Mouse (Mus musculus) left cerebral cortex, adult 18-20 months (tissue): ENCODE data around the gene Akr1cl. TPM values are rescaled to one million over a fixed set of nuclear protein-coding genes. Genes with fewer than 3 reads are reported as not detected.
"Not testable (repeated sequence)": the region's sequence is repeated elsewhere in the genome, so short reads cannot be mapped to it uniquely, and the experiment has no call there.

Source experiments
- DNase-seq, 2 experiments: peaks; one replicate each; pipeline ENCODE4 v3.0.0; 2021 to 2022; ENCODE audit warnings: low spot score in 2 of 2, mixed read lengths in 1 of 2
- long read RNA-seq, 2 experiments: library from polyadenylated mRNA; stranded (forward); transcript quantifications; one replicate each; pipeline ENCODE4 v2.0.0; 2021
- total RNA-seq, 2 experiments: library from RNA; stranded (reverse); gene quantifications; 2 replicates each; pipeline ENCODE4 v1.2.3; 2021

The Akr1cl gene
- total RNA-seq: not detected
- long read RNA-seq, experiment 1: 0 reads
- long read RNA-seq, experiment 2: 0 reads

DNA sequence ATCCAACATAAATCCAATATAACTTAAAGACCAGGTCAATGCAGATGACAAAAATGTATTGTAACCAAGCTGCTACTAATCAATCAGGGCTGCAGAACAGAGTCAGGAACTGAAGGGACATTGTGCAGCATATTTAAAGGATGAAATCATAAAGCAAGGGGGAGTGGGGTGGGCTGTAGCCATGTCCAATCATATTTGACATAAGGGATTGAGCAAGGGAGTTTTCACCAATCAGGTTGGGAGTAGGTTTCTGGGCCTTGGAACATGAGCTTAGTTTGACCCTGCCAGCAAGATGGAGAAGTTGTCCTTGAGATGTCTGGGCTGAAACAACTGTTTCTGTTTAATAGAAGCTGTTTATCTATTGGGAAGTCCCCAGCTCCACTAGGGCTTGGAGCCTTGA lies at the start of gene Akr1cl:
Gene Akr1cl (minus strand): TSS at position 119 of the 400 bp plus-strand sequence.
- DNase-seq: no peak

DNA sequence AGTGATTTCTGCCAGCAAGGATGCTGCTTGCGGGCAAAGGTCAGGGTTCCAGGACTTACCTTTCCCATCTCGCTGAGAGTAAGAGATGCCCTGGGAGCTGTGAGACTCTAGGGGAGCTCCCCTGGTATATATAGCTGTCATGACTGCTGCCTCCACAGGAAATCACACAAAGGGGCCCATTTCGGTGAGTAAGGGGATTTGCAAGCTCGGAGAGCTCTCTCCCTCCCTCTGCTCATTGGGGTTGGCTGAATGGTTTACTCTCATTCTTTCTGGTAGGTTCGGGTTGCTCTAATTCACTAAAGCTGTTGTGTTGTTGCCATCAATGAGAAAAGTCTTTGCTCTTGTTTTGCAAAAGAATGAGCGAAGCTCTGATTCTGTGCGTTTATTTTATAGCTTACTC lies 49.6 kb upstream of the Akr1cl start, which contains the start of gene Crygb:
Gene Crygb (minus strand): TSS at position 101 of the 400 bp plus-strand sequence.
- DNase-seq: no peak

DNA sequence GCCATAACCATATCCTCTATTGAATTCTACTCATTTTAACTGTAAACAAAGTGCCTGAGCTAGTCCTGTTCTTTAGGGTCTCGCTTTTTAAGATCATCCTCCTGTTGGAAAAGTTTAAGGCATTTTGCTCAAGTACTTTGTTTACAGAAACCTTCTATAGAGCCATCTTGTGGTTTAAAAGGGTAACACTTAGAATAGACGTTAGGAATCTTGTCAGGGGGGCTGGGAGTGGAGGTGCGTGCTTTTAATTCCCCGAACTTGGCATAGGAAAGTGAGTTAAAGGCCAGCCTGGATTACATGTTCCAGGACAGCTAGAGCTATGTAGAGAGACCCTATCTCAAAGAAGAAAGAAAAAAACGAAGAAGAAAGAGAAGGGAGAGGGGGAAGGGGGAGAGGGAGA lies 43.0 kb upstream of the Akr1cl start:
- DNase-seq: no peak

DNA sequence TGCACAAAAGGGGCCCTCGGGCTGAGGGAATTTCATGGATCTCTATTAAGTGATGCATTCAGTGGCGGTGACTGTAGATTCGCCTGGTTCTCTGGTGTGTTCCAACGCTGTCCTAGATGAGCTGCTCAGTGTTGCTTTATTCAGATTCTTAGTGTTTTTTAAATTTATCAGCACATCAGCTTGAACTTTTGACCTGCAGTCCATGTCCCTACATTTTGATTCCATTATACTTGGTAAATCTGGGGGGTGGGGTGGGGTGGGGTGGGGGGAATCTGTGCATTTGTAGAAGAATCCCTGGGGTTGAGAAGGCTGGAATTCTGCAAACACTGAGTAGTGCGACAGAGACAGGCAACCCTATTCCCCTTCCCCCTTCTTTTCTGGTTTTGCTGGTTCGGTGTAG lies 41.0 kb upstream of the Akr1cl start, which contains the start of gene Crygc:
Gene Crygc (minus strand): TSS at position 101 of the 400 bp plus-strand sequence.
- no peak for DNase-seq

DNA sequence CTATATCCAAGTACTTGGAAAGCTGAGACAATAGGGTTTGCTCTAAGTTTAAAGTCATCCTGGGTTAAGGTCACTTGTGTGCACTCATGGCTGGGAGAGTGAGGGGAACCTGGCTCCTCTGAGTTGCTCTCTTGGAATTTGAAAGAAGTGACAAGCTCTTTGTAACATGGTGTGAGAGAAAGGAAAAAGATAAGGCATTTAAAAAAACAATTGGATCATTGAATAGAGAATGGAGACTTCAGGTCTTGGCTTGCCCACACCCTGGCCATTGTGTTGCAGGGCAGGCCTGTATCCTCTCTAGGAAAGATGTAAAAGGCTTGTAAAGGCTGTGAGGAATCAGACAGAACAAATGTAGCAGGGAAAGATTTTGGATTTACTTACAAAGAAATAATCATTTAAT lies 35.3 kb upstream of the Akr1cl start:
- DNase-seq: no peak

DNA sequence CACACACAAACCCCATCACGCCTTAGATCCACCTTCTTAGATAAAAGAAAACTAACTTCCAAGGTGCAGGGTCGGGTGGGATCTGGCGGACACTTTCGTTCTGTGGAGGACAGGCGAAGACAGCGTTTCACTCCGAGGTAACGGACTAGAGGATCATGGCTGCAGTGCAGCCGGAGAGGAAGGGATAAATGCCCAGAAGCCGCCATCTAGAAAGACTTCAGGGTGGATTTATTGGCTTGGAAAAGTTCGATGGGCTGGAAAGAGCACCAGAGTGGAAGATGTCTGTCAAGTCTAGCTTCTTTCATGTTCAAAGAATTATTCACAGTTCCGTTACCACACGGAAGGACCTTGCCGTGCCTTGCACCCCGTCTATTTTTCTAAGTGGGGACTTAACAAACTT lies 31.6 kb upstream of the Akr1cl start:
- no peak for DNase-seq

DNA sequence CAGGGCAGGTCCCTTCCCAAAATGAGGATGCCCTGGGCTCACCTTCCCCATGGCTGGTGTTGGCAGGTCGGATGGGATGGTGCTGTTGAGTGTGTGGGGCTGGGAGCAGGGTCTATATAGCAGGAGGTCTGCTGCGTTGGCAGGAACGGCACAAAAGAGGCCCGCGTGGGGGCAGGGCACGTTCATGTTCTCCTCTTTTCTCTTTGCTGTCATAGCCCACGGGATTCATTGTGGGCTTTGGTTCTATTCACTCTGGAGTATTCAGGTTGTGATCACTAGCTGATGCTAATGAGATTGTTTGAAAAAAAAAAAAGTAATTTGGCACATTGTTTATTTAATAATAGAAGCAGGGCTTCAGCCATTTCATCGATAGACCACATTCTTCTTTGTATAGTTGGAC lies 30.8 kb upstream of the Akr1cl start, which contains the start of gene Crygd:
Gene Crygd (minus strand): TSS at position 101 of the 400 bp plus-strand sequence.
- no peak for DNase-seq

DNA sequence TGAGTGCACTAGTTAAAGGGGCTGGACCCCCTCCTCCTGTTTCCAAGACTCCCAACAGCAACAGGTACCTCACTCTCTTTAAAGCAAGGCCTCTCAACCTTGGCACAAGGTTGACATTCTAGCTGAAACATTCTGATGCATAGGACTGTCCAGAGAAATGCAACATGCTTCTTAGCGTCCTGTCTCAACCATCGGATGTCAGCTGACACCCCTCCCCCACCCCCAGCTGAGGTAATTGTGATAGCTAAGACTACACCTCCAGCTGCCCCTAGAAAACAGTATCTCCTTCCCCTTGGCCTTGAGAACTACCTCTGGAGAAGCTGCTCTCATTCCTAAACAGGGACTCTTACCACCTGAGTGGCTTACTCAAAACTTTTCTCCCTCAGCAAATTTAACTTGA lies 19.6 kb upstream of the Akr1cl start:
- no peak for DNase-seq

DNA sequence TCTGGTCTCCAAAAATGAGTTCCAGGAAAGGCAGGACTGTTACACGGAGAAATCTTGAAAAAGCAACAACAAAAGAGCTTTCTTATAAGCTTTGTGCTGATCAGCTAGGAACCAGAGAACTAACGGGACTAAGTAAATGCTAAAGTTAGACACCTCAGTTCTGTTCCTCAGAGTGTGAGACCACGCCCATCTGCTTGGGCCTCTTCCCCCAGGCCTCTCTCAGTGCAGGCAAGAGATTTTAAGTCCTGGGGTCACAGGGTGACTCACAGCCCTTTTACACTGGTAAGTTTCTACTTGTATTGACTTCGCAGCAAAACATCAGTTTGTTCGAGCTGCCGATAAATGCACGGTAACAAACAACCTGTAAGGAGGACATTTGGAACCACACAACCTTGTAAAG lies 19.1 kb upstream of the Akr1cl start:
- DNase-seq: no peak

DNA sequence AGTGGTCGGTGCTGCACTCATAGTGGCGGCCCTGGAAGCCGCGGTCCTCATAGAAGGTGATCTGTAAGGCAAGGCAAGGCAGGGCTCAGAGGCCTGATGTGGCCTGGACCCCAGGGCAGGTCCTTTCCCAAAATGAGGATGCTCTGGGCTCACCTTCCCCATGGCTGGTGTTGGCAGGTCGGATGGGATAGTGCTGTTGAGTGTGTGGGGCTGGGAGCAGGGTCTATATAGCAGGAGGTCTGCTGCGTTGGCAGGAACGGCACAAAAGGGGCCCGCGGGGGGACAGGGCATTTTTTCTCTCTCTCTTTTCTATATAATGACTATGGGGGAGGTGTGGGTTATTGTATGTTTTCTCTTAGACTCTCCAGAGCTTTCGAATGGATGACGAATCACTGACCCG lies 18.4 kb upstream of the Akr1cl start, which contains the start of gene Cryge:
Gene Cryge (minus strand): TSS at position 198 of the 400 bp plus-strand sequence.
- not testable (repeated sequence) for DNase-seq

DNA sequence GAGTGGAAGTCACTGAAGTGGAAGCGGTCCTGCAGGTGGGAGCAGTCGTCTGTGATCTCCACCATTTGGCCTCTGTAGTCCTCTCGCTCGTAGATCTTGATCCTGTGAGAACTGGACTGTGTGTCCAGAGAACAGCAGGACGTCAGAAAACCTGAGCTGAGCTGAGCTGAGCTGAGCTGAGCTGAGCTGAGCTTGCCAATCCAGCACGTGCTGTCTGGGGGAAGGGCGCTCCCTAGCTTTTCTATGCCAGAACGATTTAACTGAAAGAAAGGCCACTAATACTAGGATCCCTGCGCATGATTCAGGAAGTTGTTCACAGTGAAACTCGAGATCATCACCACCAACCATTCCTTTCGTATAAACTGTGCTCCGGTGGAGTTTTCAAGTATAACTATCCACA lies 16.2 kb upstream of the Akr1cl start:
- DNase-seq: peak; percentile 4 to 8

DNA sequence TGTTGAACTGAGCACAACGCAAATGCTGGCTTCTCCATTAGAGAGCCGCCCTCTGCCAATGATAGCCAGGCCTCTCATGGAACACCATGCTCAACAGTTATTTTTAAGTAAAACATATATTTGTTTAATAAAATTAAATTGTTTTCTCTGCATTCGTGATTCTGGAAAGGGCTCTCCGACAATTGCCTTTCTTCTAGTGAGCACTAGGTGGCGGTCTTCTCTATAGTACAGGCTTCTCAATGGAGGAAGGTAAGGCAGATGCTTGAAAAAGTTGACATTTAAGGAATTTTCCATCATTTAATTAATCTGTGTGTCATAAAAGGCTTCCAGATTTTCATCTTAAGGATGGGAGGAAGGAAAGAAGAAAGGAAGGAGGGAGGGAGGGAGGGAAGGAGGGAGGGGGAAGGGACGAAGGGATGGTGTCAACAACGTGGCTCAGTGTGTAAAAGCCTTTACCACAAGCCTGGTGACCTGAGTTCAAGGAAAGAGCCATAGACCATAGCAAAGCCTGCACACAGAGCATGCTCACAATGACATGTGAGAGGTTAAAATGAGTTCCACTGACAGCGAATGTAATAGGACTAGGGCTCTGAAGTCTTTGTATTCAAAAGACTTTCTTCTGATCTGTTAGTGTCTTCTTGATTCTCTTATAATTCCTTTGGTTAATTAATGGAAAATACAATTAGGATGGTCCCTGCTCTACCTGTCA lies 14.0 kb upstream of the Akr1cl start:
- DNase-seq: peak; percentile 26 to 36

DNA sequence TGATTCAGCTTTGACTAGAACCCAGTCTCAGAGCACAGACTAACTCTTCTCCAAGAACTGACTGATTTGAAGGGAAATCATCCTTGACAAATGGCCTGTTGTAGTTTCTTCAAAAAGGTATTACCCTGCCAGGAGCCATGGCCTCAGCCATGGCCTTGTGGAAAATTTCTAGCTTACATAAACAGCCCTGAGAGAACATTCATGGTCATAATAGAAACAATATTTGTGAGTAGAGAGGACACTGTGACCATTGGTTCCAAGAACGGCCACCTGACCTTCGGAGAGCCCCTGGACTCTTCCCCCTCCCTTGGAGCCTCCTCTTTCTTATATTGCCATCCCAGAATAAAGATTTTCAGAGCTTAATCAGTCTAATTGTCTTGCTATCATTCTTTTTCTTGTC lies 10.9 kb upstream of the Akr1cl start:
- no peak for DNase-seq

DNA sequence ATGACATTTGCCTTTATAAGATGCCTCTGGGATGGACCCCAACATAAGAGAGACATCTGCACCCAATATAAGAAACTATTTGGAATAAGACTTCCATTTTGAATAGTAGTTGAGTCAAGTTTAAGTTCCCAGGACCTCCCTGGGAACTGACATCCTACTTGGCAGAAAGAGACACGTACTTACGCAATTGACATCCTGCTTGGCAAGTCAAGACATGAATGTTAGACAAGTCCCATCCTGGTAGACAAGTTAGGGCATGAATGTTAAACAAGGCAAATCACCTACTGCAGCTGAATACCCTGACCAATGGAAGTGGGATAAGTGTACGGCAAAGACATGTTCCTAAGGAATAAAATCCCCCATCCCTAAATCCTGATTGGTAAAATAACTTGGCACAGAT lies 9.3 kb upstream of the Akr1cl start:
- DNase-seq: no peak

DNA sequence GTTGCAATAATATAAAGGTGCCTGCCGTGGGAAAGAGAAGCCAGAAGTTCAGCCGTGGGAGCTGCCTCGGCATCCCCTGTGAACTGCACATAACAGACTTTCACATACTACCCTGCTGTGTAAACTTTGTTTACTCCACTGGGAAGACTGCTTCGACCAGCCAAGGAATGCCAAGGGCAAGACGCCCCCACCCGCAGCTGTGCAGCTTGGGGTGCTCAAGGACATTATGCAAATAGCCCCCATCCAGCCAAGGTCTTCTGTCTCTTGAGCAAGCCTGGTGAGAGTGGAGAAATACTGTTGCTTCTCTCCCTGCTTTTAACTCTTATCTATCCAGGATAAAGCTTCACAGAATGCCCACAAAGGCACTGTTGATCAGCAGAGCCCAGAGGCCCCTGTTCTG lies 8.2 kb upstream of the Akr1cl start:
- DNase-seq: no peak

DNA sequence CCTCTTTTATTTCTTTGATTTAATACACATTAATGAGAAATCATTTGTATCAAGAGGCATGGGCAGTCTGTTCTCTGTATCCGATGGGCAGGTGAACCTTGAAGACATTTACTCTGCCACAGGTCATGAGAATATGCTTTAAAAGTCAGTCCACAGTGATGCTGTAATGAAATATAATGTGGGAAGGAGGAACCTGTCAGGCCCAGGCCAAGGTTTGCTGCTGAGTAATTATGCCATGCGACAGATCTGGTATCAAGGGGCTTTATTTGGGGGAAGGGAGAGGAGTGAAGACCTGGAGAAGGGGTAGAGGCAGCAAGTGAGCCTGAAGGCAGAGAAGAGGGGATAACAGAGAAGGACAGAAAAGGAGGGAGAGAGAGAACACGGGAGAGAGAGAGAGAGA lies 7.1 kb upstream of the Akr1cl start:
- DNase-seq: no peak

DNA sequence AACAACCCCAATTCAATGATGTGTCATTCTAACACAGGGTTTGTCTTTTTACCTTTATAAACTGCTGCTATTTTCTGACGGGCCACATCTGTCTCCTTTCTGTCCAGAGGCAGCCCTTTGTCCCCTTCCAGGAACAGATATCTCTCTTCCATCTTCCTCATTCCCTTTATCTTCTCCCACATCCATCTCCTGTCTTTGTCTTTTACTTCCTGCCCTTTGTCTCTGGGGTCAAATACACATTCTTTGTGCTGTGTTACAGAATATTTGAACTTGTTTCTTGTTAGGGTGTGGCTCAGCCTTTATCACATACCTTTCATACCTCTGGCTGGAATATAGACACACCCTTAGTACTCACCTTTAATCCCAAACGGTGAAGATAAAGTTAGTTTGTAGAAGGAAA lies 5.0 kb upstream of the Akr1cl start:
- DNase-seq: no peak

DNA sequence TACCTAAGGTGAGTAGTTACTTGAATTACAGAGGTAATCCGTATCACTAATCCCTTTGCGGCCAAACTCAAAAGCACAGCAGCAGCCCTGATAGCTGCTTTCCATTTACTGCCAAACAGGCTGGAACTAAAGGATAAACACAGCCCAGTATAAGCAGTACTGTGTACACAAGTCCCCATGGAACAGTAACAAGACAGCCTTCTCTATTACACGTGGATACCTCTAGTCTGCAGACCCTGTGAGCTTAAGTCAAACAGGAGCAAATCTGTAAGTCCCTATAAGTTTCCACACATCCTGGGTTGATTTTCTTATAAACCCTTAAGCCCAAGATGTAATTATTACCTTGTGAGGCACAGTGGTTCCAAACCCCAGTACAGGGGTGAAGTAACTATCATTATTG lies 3.0 kb upstream of the Akr1cl start:
- DNase-seq: no peak

DNA sequence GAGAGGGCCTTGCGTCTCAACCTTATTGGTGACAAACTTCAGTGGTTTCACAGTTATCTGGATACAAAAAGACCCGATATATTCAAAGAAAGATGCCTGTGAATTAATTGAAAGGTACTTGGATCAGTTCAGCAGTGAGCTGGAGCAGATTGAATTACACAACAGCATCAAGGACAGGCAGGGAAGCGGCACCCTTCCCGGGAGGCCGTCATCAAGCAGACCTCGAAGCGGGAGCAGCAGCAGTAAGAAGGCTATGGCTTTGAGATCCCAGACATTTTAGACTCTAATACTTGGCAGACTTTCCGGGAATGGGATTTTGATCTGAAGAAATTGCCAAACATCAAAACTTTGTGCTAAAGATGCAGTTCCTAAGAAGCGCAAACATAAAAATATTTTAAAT lies 4.4 kb downstream of the Akr1cl start:
- no peak for DNase-seq

DNA sequence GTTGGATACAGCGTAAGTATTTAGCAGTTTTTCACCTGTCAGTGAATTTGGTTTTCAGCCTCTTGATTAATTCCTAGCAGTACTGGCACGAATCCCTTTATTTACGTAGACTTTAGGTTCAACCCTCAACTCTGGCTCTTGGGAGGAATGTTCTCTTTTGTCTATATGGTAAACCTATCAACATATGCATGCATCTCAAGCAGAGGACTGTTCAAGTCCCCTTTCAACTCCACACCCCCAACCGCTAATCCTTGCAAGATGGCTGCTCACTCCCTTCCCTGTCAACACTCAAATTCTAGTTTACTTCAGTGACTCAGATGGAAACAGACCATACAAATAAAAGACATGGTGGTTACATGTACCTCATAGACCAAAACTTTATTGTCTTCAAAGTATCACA lies 19.8 kb downstream of the Akr1cl start:
- DNase-seq: no peak

DNA sequence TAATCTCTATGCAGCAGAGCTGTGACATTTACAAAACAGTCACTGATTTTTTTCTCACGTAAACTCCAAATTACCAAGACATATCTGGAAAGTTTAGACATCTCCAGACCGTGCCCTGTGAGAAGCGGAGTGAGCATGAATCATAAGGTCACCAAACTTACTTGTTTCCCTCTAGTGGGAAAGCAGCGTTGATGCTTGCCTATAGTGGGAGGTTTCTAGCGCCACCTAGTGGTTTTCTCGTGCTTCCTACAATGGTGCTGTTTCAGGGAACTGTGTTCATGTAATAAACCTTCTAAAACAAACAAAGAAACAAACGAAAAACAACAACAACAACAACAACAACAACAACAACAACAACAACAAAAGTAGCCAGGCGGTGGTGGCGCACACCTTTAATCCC lies 22.4 kb downstream of the Akr1cl start:
- peak; percentile 50 to 65 for DNase-seq

DNA sequence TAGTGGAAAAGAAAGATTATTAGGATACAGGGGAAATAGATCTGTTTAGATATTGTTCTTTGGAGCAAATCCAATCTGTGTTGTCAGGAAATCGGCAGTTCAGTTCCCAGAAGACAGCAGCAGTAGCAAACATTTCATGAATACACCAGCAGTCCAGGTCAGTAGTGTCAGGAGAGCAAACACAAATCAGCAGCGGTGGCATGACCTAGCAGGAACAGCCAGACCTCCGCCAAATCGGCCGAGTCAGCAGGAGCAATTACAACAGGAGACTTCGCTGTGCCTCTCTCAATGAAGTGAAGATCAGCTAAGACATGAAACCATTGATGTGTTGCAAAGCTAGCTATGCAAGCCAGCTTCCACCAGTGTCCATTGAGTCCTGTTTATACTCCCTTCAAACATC lies 27.0 kb downstream of the Akr1cl start:
- DNase-seq: no peak

DNA sequence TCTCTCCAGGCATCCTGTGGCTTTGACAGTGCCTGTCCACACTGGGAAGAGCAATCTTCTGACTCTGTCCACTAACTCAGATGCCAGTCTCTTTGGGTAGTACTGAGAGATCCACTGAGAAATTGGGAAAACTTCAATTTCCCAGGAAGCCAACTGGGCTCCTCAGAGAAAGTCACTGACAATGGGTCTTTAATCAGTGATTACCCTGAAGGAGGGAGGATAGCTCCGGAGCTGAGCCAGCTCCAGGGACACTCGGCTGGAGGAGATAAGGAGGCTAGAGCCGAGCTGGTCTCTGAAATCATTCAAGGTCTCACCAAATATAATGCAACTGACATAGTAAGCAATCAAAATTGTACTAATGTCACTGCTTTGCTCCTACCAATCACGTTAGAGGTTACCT lies 28.0 kb downstream of the Akr1cl start:
- no peak for DNase-seq
